Mouse (Mus musculus): ENCODE data around the gene Slc25a26.
"Not testable (repeated sequence)": the region's sequence is repeated elsewhere in the genome, so short reads cannot be mapped to it uniquely, and the experiment has no call there.

Slc25a26 gene

GRCm38 (mm10) chr6:94550851-94551250 lies 50.7 kb downstream of the Slc25a26 start:
- DNase-seq (ENCODE audit: low spot score) = no peak

- no peak for DNase-seq (ENCODE audit: low spot score)
Measured at GRCm38 (mm10) chr6:94553085-94553484, 53.0 kb downstream of the Slc25a26 start.

DNA sequence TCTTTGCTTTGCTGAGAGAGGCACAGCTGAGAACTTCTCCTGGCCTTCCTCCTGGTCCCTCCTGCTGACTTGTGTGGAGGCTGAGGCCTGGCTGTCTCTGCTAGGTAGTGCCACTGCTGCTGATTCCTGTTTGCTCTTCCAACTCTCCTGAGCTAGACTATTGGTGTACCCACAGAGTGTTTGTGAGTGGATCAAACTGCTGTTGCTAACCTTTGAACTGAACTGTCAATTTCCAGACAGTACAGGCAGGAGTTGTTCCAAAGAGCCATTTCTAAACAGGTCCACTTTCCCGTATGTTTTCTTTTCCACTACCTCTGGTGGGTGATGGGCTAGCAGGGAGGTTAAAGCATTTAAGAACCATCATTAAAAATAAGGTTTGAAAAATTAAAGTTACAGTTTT lies 58.5 kb downstream of the Slc25a26 start:
- DNase-seq (ENCODE audit: low spot score) = not testable (repeated sequence)

- DNase-seq (ENCODE audit: low spot score) = no peak
Measured at GRCm38 (mm10) chr6:94560896-94561295, 60.8 kb downstream of the Slc25a26 start.

- DNase-seq (ENCODE audit: low spot score) = no peak
Measured at GRCm38 (mm10) chr6:94561346-94561745, 61.2 kb downstream of the Slc25a26 start.

- DNase-seq (ENCODE audit: low spot score) = no peak
Measured at GRCm38 (mm10) chr6:94563203-94563940, 63.2 kb downstream of the Slc25a26 start.

- DNase-seq (ENCODE audit: low spot score) = no peak
Measured at GRCm38 (mm10) chr6:94565766-94566165, 65.6 kb downstream of the Slc25a26 start.

GRCm38 (mm10) chr6:94568040-94568439 lies 67.9 kb downstream of the Slc25a26 start:
- DNase-seq (ENCODE audit: low spot score) = no peak

- DNase-seq (ENCODE audit: low spot score) = no peak
Measured at GRCm38 (mm10) chr6:94575526-94576166, 75.5 kb downstream of the Slc25a26 start.

DNA sequence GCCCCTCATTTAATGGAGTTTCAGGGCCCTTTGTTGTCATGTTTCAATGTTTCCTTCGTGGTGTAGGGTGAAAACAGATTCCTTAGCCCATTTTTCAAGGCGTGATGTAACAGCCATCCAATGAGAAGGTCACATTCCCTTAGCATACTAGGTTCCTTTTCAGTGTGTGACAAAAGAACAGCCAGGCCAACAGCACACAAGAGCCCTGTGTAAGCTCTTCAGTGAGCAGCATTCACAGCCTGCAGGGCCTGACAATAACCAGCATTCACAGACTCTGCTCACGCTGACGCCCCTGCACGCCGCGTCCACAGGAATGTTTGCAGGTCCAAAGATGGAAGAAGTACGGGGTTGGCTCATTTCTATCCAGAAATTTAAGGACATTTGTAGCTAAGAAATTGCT lies 77.9 kb downstream of the Slc25a26 start:
- no peak for DNase-seq (ENCODE audit: low spot score)

GRCm38 (mm10) chr6:94582055-94582454 lies 81.9 kb downstream of the Slc25a26 start:
- DNase-seq (ENCODE audit: low spot score) = no peak

DNA sequence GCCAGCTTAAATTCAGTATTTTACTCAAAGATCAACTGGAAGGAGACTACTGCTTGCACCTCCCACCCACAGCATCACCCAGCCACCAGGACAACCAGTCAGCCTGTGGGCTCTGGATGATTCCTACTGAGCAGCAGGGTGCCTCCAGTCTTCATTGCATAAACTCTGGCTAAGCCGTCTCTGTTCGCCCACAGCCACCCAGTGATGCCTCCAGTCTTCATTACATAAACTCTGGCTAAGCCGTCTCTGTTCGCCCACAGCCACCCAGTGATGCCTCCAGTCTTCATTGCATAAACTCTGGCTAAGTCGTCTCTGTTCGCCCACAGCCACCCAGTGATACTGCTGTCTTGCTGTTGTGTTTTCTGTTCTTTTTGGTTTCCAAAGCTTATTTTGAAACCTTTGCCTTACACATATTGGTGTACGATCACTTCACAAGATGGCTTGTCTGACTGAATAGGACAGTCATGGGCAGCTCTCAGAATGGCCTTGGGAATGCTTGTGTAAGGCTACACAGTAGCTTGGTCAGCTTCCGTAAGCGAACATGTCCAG lies 84.1 kb downstream of the Slc25a26 start:
- DNase-seq (ENCODE audit: low spot score) = no peak

DNA sequence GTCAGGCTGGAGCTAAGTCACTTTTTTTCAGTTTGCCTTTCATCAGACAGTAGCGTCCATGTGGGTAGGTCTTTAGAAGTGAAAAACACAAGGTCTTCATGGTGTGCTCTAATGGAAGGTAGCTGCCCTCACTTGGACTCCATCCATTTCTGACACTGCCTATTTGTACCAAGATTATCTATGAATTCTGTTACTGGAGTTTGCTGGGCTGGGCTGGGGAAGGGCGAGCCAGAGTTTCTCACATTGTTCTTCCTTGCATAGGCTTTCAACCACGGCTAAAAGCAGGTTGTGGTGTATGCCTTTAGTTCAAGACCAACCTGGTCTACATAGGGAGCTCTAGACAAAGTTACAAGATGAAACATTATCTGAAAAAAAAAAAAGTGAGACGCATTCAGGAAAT lies 84.8 kb downstream of the Slc25a26 start:
- no peak for DNase-seq (ENCODE audit: low spot score)

DNA sequence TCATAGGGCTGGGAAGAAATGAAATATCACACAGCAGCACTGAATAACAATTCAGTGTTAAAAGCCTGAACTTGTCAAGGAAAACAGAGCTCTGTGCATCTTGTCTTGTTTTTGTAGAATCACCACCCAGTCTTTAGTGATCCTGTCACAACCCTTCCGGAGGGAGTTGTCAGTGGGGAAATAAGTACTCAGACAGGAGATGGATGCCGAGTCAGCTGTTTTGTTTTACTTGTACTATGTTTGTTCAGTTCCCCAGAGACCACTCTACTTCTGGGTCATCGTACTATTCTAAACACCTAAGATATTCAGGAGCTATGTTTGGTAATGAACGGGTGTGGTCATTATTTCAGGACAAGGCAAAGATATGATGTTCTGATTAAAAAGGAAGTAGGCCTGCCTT lies 88.2 kb downstream of the Slc25a26 start:
- DNase-seq (ENCODE audit: low spot score) = no peak

- DNase-seq (ENCODE audit: low spot score) = no peak
Measured at GRCm38 (mm10) chr6:94592243-94592642, 92.1 kb downstream of the Slc25a26 start.

DNA sequence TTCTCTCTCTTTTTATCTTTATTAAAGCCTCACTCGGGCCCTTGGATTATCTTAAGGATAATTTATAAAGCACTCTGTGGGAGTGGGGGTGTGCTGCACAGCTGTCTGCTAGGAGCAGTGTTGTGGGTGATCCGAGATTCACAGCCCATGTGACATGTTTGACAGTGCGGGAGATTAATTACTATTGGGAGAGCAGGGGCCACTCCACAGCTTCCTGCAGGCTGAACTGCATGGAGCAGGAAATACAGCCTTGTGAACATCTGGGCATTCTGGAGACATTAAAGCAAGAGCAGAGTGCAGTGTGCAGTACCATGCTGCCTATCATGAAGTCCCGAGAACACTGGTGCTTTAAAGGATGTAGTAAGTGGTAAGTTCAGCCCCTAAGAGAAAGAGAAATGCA lies 92.6 kb downstream of the Slc25a26 start:
- DNase-seq (ENCODE audit: low spot score) = no peak

DNA sequence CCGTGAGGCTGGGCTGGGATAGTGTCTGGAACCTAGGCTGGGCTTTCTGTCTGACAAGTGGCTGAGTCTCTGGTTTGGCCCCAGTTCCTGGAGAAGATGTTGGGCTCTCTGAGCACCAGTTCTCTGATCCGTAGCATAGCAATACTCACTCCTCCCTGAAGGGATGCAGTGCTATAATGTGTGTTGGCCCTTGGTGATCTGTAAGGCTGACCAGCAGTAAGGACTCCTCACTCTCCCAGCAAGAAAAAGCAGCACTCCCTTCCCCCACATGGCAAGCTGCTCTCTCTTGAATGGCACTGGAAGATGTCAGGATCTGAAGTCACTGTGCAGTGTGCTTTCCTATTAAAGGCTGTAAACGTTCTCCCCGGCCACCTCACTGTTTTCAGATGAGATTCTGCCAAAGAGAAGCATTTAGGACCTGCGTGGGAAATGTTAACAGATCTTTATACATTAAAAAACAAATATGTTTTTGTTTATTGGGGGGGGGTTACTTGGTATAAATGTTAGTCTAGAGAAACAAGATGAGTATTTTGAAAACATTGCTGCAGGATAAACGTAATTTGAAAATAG lies 94.0 kb downstream of the Slc25a26 start:
- no peak for DNase-seq (ENCODE audit: low spot score)

- DNase-seq (ENCODE audit: low spot score) = no peak
Measured at GRCm38 (mm10) chr6:94594711-94595110, 94.6 kb downstream of the Slc25a26 start.

DNA sequence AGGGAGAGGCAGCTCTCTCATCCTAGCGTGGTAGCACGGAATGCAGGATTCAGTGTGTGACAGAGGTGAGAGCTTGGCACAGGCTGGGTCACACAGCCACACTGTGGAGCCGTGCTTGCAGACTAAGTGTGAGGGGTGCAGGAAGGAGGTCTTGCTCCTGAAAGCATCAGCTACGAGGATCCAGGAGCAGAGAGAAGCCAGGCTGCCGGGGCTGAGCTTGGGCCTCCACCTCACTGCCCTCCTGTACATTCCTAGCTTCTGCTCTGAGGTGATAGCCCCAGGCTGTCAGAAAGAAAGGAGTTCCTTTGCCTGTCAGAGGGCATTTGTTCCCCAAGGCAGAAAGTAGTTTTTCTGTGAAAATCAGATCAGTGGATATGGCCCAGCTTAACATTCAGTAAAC lies 95.1 kb downstream of the Slc25a26 start:
- no peak for DNase-seq (ENCODE audit: low spot score)

DNA sequence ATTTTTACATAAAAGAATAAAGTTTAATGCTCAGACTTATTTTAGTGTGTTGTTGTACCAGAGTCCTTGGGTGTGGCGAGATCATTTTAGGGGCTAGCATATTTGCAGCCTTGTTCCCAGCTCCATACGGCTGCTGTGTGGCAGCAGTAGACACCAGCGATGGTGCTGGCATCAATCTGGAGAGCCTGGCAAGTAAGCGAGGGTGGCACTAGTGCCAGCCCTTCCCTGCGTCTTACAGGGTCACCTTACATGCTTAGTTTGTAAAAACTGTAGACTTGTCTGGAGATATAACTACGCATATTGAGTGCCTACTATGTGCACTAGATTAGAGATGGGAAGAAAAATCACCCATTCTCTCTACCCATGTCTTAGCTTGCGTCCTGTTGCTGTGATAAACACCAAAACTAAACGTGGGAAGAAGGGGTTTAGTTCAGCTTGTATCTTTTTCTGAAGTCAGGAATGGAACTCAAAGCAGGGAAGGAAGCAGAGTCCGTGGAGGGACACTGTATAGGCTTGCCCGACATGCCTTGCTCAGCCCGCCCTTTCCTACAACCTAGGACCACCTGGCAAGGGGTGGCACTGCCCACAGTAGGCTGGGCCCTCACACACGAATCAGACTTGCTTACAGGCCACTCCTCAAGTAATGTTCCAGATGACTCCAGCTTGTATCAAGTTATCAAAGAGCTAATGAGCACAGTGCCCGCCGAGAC lies 96.1 kb downstream of the Slc25a26 start:
- DNase-seq (ENCODE audit: low spot score) = no peak

DNA sequence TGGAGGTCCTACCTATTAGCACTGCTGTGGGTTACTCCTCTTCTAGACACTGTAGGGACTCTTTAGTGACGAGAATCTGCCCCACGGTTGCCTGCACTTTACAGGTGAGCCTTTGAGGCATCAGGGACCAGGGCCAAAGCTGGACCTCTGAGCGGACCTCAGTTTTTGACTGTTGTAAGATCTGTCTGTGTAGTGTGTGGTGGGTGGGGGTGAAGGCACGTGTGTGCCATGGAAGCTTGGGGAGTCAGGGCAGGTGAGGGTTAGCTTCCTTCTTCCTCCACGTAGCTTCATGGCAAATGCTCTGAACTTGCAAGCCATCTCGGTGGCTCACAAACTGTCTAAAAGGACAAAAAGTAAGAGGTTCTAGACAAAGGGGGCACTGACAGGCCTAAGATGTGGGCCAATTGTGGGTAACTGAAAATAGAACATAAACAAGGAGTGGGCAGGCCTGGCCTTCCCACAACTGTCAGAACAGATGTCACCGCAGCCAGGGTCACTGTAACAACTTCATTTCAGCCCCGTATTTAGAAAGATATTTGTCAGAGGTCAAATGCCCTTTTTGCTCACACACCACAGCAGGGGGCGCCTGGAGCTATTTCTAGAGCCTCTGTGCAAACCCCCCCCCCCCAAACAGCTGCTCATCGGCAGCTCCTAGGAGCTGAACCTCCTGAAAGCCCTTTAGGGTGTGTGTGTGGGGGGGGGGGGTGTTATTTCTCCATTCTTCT lies 96.8 kb downstream of the Slc25a26 start:
- DNase-seq (ENCODE audit: low spot score) = no peak

DNA sequence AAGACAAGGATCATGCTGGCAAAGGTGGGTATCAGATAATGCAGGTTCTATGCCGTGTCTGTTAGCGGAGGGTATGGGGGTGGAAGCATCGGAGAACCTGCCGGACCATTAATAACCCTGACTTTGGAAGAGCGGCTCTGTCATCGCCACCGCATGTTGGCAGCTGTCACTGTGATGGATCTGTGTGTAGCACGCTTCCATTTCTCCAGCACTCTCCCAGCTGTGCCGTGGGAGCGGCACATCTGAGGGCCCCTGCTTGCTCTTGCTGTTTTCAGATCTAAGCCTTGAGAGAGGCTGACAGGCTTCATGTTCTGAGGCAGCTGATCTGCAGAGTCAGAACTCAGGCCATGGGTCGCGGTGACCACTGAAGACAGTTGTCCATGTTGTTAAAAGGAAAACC lies 98.3 kb downstream of the Slc25a26 start:
- no peak for DNase-seq (ENCODE audit: low spot score)
